Mouse (Mus musculus): ENCODE results near the gene Cabp1. TPM values are rescaled to one million over a fixed set of nuclear protein-coding genes. Genes with fewer than 3 reads are reported as not detected.

Cabp1 gene
- polyA plus RNA-seq, 1 experiment = 1.0 TPM

DNA sequence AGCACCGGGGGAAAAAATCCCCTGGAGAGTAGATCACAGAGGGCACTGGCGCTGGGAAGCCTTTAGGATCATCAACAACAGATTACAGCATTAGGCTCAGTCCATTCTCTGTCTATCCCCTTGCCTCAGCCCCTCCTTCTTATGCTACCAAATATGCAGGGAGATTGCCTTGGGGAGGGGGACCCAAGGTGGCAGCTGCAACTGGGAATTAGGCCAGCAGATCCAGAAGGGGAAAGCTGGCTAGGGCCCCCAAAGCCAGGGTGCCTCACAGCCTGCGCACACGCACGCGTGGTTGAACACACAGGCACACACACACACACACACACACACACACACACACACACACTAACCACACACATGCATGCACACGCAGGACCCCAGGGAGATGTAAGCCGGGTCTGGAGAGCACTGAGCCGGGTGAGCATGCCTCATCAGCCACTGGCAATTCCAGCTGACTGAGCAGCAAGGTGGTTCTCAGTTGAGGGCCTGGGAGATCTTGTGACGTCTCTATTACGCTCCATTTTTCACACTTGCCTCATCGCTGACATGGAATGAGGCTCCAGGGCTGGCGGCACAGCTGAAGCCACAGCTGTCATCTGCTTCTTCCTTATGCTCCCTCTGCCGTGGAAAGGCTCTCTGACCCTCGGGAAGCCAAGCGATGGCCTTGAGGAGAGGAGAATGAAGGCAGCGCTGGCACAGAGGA, 7.7 kb downstream of the Cabp1 start:
- Histone ChIP-seq H3K27me3 (ENCODE audit: control insufficient read depth, insufficient read depth, low read length) (peaks cover 5% of the 10 kb centered on the region), H3K36me3 (ENCODE audit: control insufficient read depth, insufficient read depth, low read length) (no peaks in the 10 kb centered on the region), H3K27ac (ENCODE audit: insufficient read depth, low read depth, low read length) (no peak overlapping the region), H3K4me1 (ENCODE audit: control insufficient read depth, insufficient read depth, insufficient read length, low read length) (peaks cover 8% of the 10 kb centered on the region; the same call in 1 of the 2 replicates), H3K4me3 (ENCODE audit: low read depth, low read length) (0 out of 2 replicates have a peak overlapping the region, but pooled peaks have one; percentile 1)
- WGBS = 48% methylated on average over 17 of the region's 17 CpGs
- no peak for TF ChIP-seq CTCF (IDR thresholded peaks at IDR 0.05; ENCODE audit: extremely low read depth, insufficient read length, insufficient replicate concordance, low read depth, low read length)
- no peak for TF ChIP-seq POLR2A (IDR thresholded peaks at IDR 0.05; ENCODE audit: low read depth, low read length)

DNA sequence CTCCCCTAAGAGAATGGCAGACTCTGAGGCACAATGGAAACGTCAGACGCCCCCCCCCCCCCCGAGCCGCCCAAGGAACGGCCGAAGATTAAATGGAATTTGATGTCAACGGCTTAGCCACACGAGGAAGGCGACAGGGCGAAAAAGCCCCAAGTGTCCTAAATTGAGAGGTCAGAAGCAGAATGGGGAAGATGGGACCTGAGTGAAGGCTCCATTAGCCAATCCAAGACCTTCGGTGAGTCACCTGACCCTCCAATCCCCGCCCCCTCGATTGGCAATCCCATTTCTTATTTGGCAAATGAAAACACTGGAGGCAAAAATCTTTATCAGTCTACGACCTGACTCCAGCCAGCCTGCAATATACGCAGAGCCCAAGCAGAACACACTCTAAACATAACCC, 9.5 kb downstream of the Cabp1 start:
- Histone ChIP-seq H3K4me3 (ENCODE audit: low read depth, low read length) (no peak overlapping the region), H3K27ac (ENCODE audit: insufficient read depth, low read depth, low read length) (no peak overlapping the region), H3K36me3 (ENCODE audit: control insufficient read depth, insufficient read depth, low read length) (no peaks in the 10 kb centered on the region), H3K27me3 (ENCODE audit: control insufficient read depth, insufficient read depth, low read length) (no peaks in the 10 kb centered on the region), H3K4me1 (ENCODE audit: control insufficient read depth, insufficient read depth, insufficient read length, low read length) (peaks cover 17% of the 10 kb centered on the region)
- TF ChIP-seq CTCF (IDR thresholded peaks at IDR 0.05; ENCODE audit: extremely low read depth, insufficient read length, insufficient replicate concordance, low read depth, low read length) (no peak), POLR2A (IDR thresholded peaks at IDR 0.05; ENCODE audit: low read depth, low read length) (no peak)
- 37% methylated on average over 15 of the region's 15 CpGs for WGBS

DNA sequence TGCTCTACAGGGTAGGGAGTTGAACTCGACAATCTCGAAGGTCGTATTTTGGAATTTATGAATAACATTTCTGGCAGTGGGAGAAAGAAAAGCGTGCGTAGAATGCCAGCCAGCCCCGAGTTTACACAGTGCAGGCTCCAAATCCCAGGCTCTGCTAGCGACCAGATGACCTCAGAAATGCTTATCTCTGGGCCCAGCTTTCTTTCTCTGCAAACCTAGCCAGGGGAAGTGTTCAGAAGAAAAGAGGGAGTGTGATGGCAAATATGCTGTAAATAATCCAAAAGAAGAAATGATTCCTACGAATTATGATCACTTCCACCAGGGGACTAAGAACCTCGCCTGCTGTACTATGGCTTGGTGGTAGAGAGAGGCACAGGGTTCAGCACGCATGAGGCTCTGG, 10.7 kb downstream of the Cabp1 start:
- no peaks in the 10 kb centered on the region for H3K36me3 ChIP-seq (ENCODE audit: control insufficient read depth, insufficient read depth, low read length)
- no peak overlapping the region for H3K27ac ChIP-seq (ENCODE audit: insufficient read depth, low read depth, low read length)
- H3K4me3 ChIP-seq (ENCODE audit: low read depth, low read length) = no peak overlapping the region
- no peak for TF ChIP-seq CTCF (IDR thresholded peaks at IDR 0.05; ENCODE audit: extremely low read depth, insufficient read length, insufficient replicate concordance, low read depth, low read length)
- TF ChIP-seq POLR2A (IDR thresholded peaks at IDR 0.05; ENCODE audit: low read depth, low read length) = no peak
- 76% methylated on average over 10 of the region's 10 CpGs for WGBS
- peaks cover 17% of the 10 kb centered on the region for H3K4me1 ChIP-seq (ENCODE audit: control insufficient read depth, insufficient read depth, insufficient read length, low read length)
- H3K27me3 ChIP-seq (ENCODE audit: control insufficient read depth, insufficient read depth, low read length) = no peaks in the 10 kb centered on the region

DNA sequence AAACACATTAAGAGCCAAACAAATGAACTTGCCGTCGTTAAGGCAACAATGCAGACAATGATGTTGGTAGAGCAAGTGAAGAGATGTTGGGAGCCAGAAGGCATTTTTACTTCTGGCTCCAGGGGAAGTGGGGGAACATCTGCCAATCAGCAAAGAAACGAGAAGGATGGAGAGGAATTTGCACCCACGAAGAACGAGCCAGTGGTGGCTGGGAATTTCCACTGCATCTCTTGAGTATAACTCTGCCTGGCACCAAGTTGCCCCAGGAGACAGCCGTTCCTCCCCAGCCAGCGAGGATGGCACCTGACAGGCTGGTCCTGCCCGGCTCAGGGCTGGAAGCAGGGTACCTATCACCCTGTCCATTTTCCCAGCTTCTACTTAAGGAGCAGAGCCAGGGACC, 11.3 kb downstream of the Cabp1 start:
- TF ChIP-seq POLR2A (IDR thresholded peaks at IDR 0.05; ENCODE audit: low read depth, low read length) (no peak), CTCF (IDR thresholded peaks at IDR 0.05; ENCODE audit: extremely low read depth, insufficient read length, insufficient replicate concordance, low read depth, low read length) (no peak)
- no peak overlapping the region for H3K27ac ChIP-seq (ENCODE audit: insufficient read depth, low read depth, low read length)
- peaks cover 17% of the 10 kb centered on the region for H3K4me1 ChIP-seq (ENCODE audit: control insufficient read depth, insufficient read depth, insufficient read length, low read length)
- 75% methylated on average over 8 of the region's 8 CpGs for WGBS
- H3K27me3 ChIP-seq (ENCODE audit: control insufficient read depth, insufficient read depth, low read length) = no peaks in the 10 kb centered on the region
- H3K36me3 ChIP-seq (ENCODE audit: control insufficient read depth, insufficient read depth, low read length) = no peaks in the 10 kb centered on the region
- H3K4me3 ChIP-seq (ENCODE audit: low read depth, low read length) = no peak overlapping the region

DNA sequence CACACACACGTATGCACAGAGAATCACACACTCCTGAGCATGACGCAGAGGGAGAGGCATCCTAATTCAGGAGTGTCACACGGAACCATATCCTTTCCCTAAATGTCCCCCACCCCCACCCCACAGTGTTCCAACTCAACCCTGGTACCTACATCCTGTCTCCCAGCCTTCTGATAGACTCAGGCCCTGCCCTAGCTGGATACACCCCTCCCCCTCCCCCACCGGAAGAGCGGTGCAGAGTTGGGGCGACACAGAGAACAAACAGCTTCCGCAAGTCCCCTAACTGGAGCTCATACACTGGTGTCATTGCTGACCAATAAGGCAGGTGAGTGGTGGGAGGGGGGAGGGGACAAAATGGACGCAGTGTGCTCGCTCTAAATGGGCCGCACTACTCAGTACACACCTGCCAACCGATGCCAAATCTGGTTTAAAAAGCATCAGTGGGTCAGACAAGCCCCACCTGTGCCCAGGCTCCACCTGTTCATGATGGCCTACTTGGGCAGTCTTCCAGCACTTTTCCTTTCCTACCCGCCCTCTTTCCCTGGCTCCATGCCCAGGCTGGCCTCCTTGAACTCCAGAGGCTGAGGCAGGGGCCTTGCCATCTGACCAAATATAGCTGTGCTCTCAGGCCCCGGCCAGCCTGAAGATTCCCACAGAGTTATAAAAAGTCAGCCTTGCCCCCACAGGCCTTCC, 12.8 kb downstream of the Cabp1 start:
- Histone ChIP-seq H3K27ac (ENCODE audit: insufficient read depth, low read depth, low read length) (no peak overlapping the region), H3K27me3 (ENCODE audit: control insufficient read depth, insufficient read depth, low read length) (no peaks in the 10 kb centered on the region)
- no peak for TF ChIP-seq POLR2A (IDR thresholded peaks at IDR 0.05; ENCODE audit: low read depth, low read length)
- no peak for TF ChIP-seq CTCF (IDR thresholded peaks at IDR 0.05; ENCODE audit: extremely low read depth, insufficient read length, insufficient replicate concordance, low read depth, low read length)

DNA sequence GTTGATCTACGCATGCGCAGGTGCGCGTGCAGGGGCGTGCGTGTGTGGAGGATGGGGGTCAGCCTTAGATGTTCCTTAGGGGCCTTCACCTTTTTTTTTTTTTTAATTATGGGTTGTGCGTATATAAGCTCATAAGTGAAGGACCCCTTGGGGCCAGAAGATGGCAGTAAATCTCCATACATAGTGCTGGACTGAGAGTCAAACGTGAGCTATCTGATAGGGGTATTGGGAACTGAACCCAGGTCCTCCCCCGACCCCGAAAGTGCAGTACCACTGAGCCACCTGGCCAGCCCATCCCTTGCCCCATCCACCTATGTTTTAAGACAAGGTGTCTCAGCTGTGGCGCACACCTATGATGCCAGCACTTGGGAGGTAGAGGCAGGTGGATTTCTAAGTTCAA, 14.6 kb downstream of the Cabp1 start:
- H3K4me3 ChIP-seq (ENCODE audit: low read depth, low read length) = no peak overlapping the region

More for the DNA sequence above, 12.8 kb downstream of the Cabp1 start:
- no peaks in the 10 kb centered on the region for H3K36me3 ChIP-seq (ENCODE audit: control insufficient read depth, insufficient read depth, low read length)
- H3K4me3 ChIP-seq (ENCODE audit: low read depth, low read length) = no peak overlapping the region
- 24% methylated on average over 13 of the region's 13 CpGs for WGBS
- H3K4me1 ChIP-seq (ENCODE audit: control insufficient read depth, insufficient read depth, insufficient read length, low read length) = peaks cover 11% of the 10 kb centered on the region

DNA sequence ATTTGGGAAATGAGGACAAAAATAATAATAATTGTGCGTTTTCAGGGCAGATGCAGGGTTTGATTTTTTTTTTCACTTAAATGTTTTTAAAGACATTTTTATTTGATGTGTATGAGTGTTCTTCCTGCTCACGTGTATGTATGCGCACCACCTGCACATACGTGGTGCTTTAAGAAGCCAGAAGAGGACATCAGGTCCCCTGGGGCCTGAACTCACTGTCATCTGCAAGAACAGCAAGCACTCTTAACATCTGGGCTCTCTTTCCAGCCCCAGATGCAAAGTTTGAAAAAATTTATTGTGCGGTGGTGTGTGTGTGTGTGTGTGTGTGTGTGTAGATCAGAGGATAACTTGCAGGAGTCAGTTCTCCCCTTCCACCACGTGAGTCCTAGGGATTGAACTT, 16.3 kb downstream of the Cabp1 start:
- TF ChIP-seq CTCF (IDR thresholded peaks at IDR 0.05; ENCODE audit: extremely low read depth, insufficient read length, insufficient replicate concordance, low read depth, low read length) (no peak), POLR2A (IDR thresholded peaks at IDR 0.05; ENCODE audit: low read depth, low read length) (no peak)
- no peaks in the 10 kb centered on the region for H3K36me3 ChIP-seq (ENCODE audit: control insufficient read depth, insufficient read depth, low read length)
- no peak overlapping the region for H3K4me3 ChIP-seq (ENCODE audit: low read depth, low read length)
- WGBS = 85% methylated on average over 6 of the region's 6 CpGs
- no peaks in the 10 kb centered on the region for H3K27me3 ChIP-seq (ENCODE audit: control insufficient read depth, insufficient read depth, low read length)
- H3K27ac ChIP-seq (ENCODE audit: insufficient read depth, low read depth, low read length) = no peak overlapping the region
- peaks cover 11% of the 10 kb centered on the region for H3K4me1 ChIP-seq (ENCODE audit: control insufficient read depth, insufficient read depth, insufficient read length, low read length)

More for the DNA sequence above, 14.6 kb downstream of the Cabp1 start:
- no peaks in the 10 kb centered on the region for H3K27me3 ChIP-seq (ENCODE audit: control insufficient read depth, insufficient read depth, low read length)
- 93% methylated on average over 11 of the region's 11 CpGs for WGBS
- H3K27ac ChIP-seq (ENCODE audit: insufficient read depth, low read depth, low read length) = no peak overlapping the region
- H3K4me1 ChIP-seq (ENCODE audit: control insufficient read depth, insufficient read depth, insufficient read length, low read length) = peaks cover 11% of the 10 kb centered on the region
- no peaks in the 10 kb centered on the region for H3K36me3 ChIP-seq (ENCODE audit: control insufficient read depth, insufficient read depth, low read length)
- TF ChIP-seq CTCF (IDR thresholded peaks at IDR 0.05; ENCODE audit: extremely low read depth, insufficient read length, insufficient replicate concordance, low read depth, low read length) (no peak), POLR2A (IDR thresholded peaks at IDR 0.05; ENCODE audit: low read depth, low read length) (no peak)

Data from small intestine, adult 2 months (tissue).